Mouse (Mus musculus) adrenal gland, postnatal 10 days (tissue): Measurements from ENCODE around the gene Fam43a. TPM values are rescaled to one million over a fixed set of nuclear protein-coding genes. Genes with fewer than 3 reads are reported as not detected.

Experiments used
- DNase-seq: peaks from one replicate; pipeline ENCODE4 v3.0.0; 2021; ENCODE audit warnings: mixed read lengths
- total RNA-seq, 2 experiments: library from RNA; stranded (reverse); gene quantifications; 2 replicates each; pipeline ENCODE4 v1.2.3; 2021

The Fam43a gene
- total RNA-seq, 2 experiments from 2014 or later = 37.4 to 47.7 TPM

DNA sequence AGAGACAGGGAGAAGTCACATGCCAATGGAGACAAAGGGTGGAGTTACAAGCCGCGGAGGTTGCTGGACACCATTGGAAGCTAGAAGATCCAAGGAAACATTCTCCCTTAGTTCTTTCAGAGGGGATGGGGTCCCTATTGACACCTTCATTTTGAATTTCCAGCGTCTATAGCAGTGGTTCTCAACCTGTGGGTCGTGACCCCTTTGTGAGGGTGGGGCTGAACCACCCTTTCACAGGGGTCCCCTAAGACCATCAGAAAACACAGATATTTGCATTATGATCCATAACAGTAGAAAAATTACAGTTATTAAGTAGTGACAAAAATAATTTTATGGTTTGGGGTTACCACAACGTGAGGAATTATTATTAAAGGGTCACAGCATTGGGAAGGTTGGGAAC, 30.0 kb downstream of the Fam43a start:
- no peak for DNase-seq

GRCm38 (mm10) chr16:30633906-30634746, 34.6 kb downstream of the Fam43a start:
- no peak for DNase-seq

GRCm38 (mm10) chr16:30638586-30638985, 39.1 kb downstream of the Fam43a start:
- no peak for DNase-seq

GRCm38 (mm10) chr16:30640591-30640990, 41.1 kb downstream of the Fam43a start:
- DNase-seq = no peak

- DNase-seq = no peak
These were observed 41.9 kb downstream of the Fam43a start for GRCm38 (mm10) chr16:30641408-30641807.

GRCm38 (mm10) chr16:30642229-30642628, 42.7 kb downstream of the Fam43a start:
- DNase-seq = no peak

DNA sequence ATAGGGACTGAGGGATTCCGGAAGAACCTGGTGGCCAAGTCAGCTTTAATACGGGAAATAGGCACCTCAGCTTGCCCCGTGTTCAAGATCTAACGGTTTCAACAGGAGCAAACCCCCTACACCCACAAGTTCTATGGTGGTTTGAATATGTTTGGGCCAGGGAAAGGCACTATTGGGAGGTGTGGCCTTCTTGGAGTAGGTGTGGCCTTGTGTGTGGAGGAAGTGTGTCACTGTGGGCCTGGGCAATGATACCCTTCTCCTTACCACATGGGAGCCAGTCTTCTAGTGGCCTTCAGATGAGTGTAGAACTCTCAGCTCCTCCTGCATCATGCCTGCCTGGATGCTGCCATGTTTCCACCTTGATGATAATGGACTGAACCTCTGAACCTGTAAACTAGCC, 45.5 kb downstream of the Fam43a start:
- DNase-seq = no peak

DNA sequence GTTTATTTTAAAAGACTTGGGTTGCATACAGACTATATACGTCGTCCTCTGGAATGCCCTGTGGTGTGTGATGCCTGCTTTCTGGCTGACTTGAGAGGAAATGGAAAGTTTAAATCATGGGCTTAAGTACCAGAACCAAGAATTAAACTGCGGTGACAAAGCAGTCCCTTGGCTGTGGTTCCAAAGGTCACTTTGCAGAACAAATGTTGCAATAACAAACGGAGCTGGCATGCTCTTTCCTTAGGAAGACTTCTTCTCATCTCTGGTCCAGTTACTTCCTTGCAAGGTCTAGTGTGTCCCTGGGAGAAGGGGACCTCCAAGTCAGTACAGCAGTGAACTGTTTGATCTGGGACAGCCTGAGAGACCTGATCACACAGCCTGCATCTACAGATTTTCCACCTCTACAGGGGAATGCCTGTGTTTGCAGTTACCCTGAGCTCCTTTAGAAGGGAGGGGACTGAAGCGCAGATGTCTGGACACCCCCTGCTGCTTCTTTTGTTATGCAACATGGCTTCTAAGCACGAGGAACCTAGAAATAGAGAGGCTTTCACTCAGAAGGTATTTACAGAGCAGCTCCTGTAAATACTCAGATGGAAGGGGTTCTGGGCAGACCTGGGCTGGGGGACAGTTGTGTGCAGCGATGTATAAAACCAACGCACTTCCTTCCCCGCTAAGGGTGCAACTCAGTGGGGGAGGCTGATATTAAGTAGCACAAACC, 46.5 kb downstream of the Fam43a start:
- peak; percentile 39 for DNase-seq

DNA sequence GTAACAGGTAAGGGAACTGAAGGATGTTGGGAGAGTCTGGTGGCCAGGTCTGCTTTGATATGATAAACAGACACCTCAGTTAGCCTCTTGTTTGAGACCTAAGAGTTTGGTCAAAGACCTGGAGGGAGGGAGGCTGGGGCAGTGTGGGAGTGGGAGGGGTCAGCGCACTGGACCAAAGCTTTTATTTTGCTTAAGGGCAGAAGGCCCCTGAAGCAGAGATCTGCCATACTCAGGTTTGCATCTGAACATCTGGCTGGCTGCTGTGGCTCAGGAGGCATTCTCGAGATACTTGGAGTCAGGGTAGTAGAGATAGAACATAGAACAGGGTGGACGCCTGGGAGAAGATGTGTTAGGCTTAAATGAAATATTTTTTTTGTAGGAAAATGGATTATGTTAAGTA, 47.3 kb downstream of the Fam43a start:
- DNase-seq = no peak

DNA sequence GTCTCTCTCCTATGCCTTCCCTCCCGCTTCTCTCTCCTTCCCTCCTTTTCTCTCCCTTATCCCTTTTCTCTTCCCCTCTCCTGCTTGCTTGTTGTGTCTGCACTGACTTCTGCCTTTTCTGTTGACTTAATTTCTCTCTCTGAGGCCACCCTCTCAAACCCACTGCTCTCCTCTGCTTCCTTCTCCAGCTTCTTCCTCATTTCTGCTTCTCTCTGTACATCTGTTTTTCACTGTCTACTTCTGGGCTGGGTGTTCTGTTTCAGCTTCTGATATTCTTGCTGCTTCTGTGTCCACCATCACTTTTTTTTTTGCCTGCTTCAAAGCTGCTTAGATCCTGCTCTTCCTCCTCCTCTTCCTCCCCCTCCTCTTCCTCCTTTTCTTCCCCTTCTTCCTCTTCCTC, 51.8 kb downstream of the Fam43a start:
- DNase-seq = no peak

Other genes with a start within 250 kb of the Fam43a start
- gene Atp13a3, start 193.7 kb upstream of the Fam43a start, total RNA-seq = 10 to 100 TPM; 85.2 to 92.0 TPM
- 1 to 10 TPM; 6.4 to 9.7 TPM for gene Tmem44, start 48.9 kb upstream of the Fam43a start, total RNA-seq
- 10 to 100 TPM; 34.4 to 35.2 TPM for gene Lsg1, start 12.1 kb upstream of the Fam43a start, total RNA-seq